Mouse (Mus musculus): ENCODE data around the gene Anxa2.

The Anxa2 gene

DNA sequence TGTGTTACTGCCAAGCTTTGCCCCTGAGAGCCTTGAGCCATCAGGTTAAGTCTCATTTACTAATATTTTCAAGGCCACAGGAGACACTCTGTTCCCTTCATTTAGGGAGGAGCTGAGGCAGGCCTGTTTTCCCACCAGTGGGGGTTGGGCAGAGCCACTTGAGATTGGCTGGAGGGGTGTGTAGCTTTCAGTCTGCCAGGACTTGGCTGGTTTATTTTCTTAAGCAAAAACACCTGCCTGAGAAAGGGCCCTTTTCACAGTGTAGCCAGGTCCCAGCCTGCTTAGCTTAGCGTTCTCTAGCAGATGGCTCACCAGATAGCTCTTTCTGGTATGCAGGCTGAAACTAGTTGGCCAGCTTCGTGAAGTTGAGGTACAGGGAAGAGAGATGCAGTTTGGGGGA is 5.6 kb downstream of the Anxa2 start:
- DNase-seq (ENCODE audit: low spot score in 2 of 2) = no peak

DNA sequence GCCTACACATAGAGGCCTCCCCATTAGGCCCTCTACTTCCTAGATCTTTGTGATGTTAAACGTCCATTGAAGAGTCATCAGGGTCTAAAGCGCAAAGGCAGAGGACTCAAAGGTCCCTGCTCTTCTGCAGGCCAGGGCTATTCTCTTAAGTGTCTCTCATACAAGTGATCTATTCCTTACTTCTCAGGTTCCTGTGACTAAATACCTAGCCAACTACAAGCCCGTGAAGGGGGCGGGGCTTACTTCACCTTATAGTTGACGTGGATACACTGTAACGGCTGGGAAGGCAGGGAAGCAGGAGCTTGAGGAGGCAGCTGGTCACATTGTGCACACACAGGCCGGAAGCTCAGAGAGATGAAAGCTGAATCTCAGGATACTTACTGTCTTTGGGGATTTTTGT is 6.5 kb downstream of the Anxa2 start:
- DNase-seq (ENCODE audit: low spot score in 2 of 2) = no peak

DNA sequence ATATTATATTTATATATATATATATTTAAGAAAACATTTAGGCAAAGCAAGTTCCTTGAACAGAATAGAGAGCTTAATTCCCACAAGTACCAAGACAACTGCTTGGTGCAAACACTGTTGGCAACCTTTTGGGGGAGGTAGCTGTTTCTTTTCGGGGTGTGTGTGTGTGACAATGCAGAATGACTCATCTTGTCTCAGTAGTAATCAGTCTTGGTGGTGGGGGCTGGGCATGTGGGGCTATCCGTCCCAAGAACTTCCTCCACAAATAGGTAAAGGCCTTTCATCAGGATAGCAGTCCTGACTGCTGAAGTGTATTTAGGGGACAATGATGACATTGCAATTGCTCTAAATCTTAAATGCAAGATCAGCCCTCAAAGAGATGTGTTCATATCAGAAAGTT is 9.6 kb downstream of the Anxa2 start:
- no peak for DNase-seq (ENCODE audit: low spot score in 2 of 2)

DNA sequence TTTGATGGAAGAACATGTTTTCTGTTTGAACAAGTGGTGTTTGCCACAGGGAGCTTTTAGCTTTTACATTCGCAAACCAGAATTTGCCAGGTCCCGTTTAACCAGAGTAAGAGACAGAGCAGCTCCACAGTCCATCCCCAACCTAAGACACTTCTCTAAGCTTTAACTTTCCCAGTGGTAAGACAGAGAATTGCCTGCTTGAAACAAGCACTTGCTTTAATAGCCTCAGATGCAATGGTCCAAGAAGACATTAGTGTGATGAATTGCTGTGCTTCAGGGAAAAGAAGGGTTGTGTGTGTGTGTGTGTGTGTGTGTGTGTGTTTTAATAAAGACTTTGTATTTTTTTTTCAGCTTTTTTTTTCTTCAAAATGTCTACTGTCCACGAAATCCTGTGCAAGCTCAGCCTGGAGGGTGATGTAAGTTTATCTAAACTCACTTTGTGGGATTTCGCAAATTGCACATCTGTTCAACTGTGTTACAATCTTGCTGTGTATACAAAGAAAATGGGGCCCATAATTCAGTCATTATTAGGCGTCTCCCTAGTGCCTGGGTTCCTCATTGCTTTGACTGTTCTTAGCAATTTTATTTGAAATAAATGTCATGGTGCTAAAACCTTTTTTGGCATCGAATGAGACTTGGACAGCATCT is 10.8 kb downstream of the Anxa2 start:
- DNase-seq (ENCODE audit: low spot score in 2 of 2) = no peak

DNA sequence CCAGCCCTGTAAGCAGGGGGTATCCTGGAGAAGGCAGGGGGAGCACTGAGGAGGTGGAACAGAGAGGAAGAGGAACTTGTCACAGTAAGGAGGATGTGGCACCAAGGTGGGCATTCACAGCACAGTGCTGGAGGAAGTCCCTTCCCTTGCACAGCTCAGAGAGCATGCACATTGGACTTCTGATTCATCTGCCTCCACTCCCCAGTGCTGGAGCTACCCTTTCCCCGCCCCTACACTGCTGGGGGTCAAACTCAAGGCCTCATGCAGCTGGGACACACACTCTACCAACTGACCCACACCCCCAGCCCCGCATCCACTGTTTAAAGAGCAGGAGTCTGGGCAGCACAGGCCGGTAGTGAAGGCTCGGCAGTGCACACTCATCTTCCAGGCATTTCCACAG is 12.7 kb downstream of the Anxa2 start:
- no peak for DNase-seq (ENCODE audit: low spot score in 2 of 2)

DNA sequence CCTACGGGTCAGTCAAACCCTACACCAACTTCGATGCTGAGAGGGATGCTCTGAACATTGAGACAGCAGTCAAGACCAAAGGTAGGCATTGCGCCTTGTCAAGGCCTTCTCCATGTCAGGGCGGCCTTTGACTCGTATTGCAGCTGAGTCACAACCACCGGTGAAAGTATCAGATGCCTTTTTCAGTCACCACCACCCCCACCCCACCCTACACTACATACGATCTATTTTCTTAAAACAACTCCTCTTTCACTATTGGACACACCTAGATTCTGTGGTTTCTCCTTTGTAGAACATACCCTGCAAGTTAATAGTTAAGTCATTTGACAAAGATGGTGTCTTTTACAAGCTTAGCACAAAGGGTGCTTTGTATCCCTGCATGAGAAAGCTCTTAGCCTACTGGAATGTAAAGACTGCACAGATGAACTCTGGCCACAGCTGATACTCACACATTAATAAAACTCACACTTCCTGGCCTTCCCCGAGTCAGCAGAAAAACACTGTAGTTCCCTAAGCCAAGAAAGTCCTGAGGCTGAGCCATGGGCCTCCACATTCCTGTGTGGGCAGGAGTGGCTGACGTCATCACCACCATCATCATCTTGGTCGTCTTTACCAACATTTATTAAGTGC is 14.0 kb downstream of the Anxa2 start:
- no peak for DNase-seq (ENCODE audit: low spot score in 2 of 2)

DNA sequence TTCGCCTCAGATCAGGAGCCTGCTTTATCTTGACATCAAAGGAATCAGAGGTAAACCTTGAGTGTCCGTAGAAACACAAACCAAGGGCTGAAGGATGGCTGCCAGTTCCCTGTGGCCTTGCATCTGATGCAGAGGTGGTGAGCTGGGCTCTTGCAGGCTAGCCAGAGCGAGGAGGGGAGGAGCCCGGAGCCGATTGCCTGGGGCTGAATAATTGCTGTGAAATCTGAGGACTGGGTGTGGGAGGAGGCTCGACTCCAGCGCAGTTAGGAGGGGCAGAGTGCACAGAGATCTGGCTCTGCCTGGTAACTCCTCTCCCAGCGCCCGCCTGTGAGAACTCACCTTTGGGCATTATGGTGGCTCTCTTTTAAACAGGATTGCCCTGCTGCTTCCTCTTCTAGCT is 15.6 kb downstream of the Anxa2 start:
- DNase-seq (ENCODE audit: low spot score in 2 of 2) = no peak

DNA sequence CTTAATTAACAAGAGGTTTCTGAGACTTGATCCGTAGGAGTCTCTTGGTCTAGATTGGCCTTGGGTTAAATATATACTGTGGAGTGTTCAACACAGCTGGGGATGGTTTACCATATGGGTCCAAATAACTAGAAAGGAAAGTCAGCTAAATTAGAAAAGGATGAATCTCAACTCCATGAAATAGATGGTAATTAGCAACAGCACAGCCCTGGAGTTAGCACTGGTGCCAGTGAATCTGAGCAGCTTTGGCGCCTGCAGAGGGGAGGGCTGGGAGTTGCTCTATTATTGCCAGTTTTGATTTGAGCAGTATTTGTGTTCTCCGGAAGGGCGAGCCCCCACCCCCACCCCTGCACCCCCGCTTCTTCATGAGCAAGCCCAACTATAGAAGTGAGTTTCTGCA is 16.9 kb downstream of the Anxa2 start:
- no peak for DNase-seq (ENCODE audit: low spot score in 2 of 2)

DNA sequence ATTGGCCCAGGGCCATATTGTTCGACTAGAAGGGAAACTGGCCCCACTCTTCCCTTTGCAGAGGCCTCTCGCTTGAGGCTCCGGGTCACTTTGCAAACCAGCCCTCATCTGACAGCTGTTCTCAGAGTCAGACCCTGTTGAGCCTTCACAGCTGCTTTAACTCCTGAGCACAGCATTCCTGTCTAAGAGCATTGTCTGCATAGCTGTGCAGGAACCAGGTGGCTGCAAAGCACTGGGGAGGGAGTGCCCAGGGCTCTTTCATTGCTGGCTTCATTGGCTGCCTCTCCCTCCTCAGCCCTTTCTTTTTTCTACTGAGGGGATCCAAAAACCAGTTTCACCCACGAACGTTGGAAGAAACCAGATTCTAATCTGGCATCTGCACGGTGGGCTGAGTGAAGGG is 17.5 kb downstream of the Anxa2 start:
- no peak for DNase-seq (ENCODE audit: low spot score in 2 of 2)

DNA sequence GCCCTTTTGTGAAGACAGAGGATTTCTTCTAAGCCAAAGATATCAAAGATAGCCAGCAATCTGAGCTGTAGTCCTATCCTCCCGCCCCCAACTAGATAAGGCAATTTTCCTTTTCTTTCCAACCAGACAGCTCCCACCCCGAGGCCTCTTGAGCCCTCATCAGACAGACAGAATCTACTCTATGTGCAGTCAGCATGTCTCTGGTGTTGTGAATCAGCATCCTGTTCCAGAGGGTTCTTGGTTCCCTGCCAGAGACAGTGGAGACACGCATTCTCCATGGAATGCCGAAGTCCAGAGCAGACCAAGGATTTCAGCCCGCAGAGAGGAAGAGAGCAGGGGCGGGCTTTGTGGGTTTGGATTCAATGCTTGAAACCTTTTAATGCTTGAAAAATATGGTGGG is 19.3 kb downstream of the Anxa2 start:
- DNase-seq (ENCODE audit: low spot score in 2 of 2) = no peak

DNA sequence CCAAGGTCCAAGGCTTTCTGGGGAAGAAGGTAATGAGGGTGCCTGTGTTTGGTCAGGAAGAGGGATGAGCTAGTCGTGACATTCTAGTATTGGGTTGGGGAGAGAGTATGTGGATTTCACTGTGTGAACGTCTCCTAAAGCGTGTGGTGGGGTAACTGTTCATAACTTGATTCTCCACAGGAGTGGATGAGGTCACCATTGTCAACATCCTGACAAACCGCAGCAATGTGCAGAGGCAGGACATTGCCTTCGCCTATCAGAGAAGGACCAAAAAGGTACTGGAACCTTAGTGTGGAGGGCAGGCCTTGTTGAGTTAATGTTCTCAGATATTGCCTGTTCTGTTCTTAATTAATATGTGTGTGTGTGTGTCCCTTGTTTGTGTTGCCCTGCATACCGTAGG is 22.5 kb downstream of the Anxa2 start:
- DNase-seq (ENCODE audit: low spot score in 2 of 2) = no peak

DNA sequence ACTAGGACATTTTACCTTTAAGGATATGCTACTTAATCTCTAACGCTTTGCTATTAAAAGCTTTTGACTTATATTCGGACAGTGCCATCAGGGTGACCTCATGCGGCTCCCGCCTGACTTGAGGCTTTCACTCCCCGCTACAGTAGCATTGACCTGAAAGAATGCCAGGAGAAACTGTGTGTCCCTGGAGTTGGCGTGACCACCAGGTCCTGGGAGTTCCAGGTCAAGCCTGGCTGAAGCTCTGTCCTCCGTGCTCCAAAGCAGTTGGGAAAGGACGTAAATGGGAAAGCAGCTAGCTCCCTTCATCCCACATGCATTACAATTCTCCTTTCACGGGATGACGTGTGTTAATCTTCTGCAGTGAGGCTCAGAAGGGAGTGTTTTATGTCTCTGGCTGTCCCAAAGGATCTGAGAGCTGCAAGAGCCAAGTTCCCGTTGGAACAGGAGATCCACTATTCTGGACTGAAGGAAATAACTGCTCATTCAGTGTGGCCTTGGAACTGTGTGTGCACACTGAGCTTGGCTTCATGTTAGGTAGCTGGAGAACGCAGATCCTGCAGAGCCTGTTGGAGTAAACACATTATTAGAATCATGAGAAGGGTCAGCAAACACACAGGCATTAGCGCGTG is 23.9 kb downstream of the Anxa2 start:
- DNase-seq (ENCODE audit: low spot score in 2 of 2) = no peak

DNA sequence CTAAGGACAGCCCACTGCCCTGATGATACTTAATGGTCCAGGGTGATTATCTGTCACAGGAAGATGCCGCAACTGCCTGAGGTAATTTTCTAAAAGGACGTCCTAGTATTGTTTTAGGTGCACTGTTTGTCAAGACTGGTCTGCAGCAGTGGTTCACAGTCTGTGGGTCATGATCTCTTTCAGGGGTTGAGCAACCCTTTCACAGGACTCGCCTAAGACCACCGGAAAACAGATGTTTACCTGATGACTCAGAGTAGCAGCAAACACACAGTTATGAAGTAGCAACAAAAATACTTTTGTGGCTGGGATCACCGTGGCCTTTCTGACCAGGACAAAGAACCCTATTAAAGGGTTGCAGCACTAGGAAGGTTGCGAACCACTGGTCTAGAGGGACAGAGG is 24.4 kb downstream of the Anxa2 start:
- no peak for DNase-seq (ENCODE audit: low spot score in 2 of 2)

DNA sequence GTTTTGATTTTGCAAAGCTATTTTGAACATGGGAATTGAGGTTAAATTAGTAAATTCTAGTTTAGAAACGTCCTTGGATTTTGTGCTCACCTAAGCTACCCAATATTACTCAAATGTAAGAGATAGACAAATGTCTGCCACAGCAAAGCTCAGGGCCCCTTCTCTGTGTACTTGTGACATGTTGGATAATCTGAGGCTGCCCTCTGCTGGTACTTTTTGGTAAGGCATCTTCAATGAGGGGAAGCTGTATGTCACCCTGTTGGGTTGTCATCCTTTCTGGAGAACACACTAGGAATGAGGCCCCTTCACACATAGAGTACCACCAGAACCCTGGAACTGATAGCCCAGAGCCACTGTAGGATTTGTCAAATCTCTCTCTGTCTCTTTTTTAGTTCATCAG is 26.9 kb downstream of the Anxa2 start:
- peak; percentile 29 to 71 for DNase-seq (ENCODE audit: low spot score in 2 of 2)

DNA sequence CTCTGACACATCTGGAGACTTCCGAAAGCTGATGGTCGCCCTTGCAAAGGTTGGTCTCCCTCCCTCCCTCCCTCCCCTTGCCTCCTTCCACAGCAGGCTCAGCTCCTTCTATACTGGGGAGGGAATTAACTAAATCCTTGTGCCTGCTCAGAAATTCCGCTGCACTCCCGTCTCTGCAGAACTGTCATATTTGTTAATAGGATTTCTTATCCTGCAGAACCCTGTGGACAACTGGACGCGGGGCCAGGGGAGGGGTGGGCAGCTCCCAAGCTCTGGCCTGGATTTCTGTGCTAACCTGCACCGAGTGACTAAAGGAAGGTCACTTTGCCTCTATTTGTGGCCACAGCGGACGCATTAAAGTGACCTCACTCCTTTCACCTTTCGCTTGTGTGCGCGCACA is 30.4 kb downstream of the Anxa2 start:
- DNase-seq (ENCODE audit: low spot score in 2 of 2) = no peak

DNA sequence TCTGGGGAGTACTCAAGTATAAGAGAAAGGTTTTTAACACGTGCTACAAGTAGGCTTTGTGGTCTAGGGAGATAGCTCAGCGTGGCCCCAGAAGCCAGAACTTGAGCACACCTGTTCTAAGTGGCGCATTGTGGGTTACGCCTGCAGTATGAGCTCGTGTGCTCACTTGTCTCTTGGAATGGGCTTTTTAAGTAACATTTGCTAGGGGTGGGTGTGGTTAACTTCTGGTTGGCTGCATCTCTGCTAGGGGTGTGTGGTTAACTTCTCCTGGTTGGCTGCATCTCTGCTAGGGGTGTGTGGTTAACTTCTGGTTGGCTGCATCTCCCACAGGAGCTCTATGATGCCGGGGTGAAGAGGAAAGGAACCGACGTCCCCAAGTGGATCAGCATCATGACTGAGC is 32.7 kb downstream of the Anxa2 start:
- DNase-seq (ENCODE audit: low spot score in 2 of 2) = no peak

DNA sequence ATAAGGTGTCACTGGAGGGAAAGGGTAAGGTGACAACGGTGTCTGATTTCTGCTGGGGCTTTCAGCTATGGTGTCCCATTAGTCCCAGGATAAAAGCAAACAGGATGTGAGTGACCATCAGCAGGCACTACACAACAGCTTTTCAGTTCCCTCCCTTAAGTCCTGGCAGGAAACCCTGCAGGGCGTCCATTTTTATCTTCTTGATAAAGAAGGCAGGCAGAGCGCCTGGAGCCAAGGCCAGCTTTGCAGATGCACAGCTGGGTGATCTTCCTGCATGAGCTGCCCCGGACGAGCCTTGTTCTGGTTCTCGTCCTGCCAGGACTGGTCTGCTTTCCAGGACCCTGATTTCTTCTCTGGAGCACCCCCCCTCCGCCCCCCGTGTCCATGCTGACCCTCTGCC is 35.1 kb downstream of the Anxa2 start:
- DNase-seq (ENCODE audit: low spot score in 2 of 2) = no peak

DNA sequence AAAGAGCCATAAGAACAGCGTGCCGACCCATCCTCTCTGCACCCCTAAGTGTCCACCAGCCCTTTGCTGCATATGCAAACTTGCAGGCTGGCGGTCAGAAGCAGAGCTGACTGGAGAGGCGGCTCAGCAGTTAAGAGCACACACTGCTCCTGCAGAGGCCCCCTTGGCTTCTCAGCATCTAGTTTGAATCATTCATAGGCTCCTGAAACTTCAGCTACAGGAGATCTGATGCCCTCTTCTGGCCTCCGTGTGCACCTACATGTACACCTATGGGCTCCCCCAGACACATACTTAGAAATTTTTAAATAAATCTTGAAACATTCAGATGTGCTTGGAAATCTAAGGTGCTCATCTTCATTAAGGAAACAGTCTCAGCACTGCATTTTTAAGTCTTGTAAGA is 35.6 kb downstream of the Anxa2 start:
- no peak for DNase-seq (ENCODE audit: low spot score in 2 of 2)

DNA sequence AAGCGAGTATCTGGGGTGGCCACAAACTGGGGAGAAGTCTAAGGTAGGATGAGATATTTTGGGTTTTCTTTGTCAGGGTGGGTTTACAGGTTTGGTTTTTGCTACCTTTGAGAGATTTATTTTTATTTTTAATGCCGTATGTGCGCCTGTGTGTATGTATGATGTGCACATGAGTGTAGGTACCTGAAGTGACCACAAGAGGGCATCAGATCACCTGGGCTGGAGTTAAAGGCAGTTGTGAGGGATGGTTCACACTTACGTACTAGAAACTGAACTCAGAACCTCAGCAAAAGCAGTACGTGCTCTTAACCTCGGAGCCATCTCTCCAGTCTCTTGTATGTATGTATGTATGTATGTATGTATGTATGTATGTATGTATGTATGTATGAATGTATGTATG is 39.4 kb downstream of the Anxa2 start:
- DNase-seq (ENCODE audit: low spot score in 2 of 2) = no peak

DNA sequence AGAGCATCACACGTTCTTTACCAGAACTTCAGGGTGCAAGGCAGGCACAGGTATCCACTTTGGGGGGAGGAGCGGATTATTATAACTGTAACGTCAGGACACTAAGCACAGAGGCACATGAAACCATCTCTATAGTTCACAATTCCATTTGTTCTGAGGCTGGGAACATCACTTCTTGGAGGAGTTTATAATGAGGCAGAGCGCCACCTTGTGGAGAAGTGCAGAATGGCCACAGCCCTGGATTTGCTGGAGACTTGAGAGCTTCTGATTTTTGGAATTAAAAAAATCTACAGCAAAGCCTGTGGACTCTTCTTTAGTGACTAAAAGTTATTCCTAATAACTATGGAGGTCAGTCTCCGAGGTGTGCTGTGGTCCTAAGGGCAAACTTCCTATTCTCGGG is 49.1 kb downstream of the Anxa2 start:
- peak in 1 of 2 experiments; percentile 17 for DNase-seq (ENCODE audit: low spot score in 2 of 2)

DNA sequence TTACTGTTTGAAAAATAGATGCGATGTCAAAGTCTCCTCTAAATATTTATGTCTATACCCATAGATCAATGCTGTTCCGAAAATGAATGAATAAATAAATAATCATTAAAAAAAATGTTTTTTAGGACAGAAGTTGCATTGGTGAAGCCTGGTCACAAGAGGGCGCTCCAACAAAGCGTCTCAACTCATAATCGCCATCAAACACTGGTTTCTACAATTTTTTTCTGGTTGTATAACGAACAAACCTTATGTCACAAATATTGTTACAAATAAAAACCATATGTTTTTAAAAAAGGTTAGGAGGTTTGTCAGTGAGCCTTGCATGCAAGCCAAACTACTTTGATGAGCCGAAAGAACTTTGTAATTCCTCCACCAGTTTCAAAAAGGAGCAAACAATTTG is 52.2 kb downstream of the Anxa2 start:
- no peak for DNase-seq (ENCODE audit: low spot score in 2 of 2)

DNA sequence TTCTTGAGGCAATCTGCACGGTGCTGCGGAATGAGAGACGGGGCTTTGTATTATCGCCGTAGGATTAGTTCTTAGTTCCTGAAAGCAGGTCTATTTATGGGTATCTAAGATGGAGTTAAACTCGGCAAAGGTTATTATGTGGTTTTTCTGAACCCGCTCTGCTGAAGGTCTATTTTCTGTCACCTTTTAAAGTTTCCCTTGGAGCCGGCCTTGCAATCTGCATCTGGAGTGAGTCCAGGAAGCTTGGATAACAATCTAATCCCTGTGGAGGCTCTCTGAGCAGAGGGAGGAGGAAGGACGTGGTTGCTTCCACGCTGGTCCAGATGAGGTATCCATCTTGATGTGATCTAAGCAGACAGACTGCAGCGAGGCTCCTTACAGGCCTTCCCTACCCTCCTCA is 53.8 kb downstream of the Anxa2 start:
- DNase-seq (ENCODE audit: low spot score in 2 of 2) = no peak

DNA sequence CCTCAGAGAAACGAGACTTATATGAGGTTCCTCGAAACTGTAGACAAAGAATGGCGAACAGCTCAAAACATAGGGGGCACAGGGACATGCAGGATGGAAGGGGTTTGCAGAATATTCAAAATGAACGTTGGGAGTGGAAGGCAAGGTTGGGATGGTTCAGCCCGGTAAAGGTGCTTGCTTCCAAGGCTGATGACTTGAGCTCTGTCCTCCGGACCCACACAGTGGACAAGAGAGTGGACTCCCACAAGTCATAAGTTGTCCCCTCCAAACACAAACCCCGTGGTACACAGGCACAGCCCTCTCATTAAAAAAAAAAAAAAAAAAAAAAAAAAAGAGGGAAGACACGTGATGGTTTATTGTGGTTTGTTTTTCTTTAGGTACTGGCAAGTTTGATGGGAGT is 54.6 kb downstream of the Anxa2 start:
- DNase-seq (ENCODE audit: low spot score in 2 of 2) = no peak
